Mouse (Mus musculus) adrenal gland, postnatal 4 days (tissue): ENCODE results near the gene Nexn. TPM values are rescaled to one million over a fixed set of nuclear protein-coding genes. Genes with fewer than 3 reads are reported as not detected.

Source experiments
- DNase-seq, 2 experiments: peaks; one replicate each; pipeline ENCODE4 v3.0.0; 2021 to 2022; ENCODE audit warnings: low spot score in 2 of 2, mixed read lengths in 2 of 2
- total RNA-seq, 2 experiments: library from RNA; stranded (reverse); gene quantifications; 2 replicates each; pipeline ENCODE4 v1.2.3; 2021

The Nexn gene
- total RNA-seq, 2 experiments from 2014 or later: 8.2 to 14.1 TPM

DNA sequence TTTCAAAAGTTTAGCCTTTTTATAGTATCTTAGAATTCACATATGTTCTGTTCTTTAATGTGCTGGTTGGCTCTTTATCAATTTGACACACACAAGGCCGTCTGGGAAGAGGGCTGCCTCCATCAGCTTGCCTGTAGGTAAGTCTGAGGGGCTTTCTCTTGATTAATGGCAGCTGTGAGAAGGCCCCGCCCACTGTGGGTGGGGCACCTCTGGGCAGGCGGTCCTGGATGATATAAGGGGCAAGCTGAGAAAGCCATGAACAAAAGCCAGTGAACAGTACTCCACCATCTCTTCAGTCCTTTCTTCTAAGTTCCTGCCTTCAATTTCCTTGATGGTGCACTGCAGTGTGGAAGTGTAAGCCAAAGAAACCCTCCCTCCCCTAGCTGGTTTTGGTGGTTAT lies 16.0 kb upstream of the Nexn start:
- no peak for DNase-seq

GRCm38 (mm10) chr3:152278431-152278830 lies 12.3 kb upstream of the Nexn start:
- DNase-seq: no peak

GRCm38 (mm10) chr3:152277912-152278311 lies 11.8 kb upstream of the Nexn start:
- DNase-seq: no peak

- no peak for DNase-seq
Observed at GRCm38 (mm10) chr3:152276935-152277334, 10.8 kb upstream of the Nexn start.

DNA sequence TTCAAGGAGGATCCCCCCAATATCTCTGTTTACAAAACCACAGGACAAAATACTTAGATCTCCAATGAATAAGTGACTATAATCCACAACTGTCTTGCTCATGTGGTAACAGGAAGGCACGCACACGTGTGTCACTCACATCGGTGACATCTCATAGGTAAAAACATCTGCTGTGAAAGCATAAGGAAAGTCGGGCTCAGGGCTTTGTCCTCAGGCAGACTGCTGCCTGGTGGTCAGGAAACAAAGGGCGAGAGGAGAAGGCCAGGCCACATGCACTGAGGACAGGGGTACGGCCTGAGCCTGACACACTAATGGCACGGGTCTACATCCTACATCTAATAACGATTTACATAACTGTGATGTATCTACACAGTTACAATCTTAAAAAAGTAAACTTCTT lies 8.9 kb upstream of the Nexn start:
- DNase-seq: no peak

DNA sequence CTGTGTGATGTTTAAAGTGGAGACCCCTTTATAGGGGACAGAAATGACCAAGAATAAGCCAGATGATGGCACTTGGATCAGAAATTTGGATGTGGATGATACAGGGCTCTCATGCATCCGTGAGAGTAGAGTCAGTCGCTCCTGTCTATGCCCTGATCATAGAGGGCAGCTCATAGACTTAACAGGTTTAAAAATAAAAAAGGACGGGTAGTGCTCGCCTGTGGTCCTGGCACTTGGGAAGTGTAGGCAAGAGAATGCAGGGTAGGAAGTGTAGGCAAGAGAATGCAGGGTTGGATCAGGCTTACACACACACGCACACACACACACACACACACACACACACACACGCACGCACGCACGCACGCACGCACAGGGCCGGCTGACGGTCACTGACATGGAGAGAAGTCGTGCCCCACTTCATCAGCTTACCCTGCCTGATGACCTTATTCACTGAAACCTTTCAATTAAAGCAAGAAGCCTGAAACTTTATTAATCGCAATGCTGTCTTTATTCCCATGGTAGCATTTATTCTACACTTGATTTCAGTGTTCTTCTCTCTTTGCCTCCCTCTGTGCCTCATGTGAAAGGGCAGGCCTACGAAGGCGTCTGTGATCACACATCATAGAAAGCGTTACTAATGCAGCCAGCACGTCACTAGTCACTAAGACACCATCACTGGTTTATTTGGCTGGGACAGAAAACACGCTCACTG lies 7.0 kb upstream of the Nexn start:
- DNase-seq: no peak

DNA sequence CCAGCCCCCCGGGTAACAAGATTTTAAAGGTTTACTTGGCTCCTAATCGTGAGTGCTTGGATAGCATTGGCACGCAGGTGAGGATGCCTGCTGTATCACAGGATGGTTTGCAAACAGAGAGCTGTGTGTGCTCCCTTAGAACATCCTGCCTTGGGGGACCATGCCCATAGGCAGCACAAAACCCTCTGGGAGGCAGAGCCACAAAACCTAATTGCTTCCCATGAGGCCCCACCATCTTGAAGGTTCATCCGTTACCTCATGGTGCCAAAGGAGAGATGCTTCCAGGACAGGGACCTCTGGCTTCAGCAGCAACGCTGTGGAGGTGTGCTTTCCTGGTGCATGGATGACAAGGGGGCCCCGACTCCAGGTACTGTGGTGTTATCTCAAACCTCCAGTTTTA lies 5.7 kb upstream of the Nexn start:
- DNase-seq: no peak

DNA sequence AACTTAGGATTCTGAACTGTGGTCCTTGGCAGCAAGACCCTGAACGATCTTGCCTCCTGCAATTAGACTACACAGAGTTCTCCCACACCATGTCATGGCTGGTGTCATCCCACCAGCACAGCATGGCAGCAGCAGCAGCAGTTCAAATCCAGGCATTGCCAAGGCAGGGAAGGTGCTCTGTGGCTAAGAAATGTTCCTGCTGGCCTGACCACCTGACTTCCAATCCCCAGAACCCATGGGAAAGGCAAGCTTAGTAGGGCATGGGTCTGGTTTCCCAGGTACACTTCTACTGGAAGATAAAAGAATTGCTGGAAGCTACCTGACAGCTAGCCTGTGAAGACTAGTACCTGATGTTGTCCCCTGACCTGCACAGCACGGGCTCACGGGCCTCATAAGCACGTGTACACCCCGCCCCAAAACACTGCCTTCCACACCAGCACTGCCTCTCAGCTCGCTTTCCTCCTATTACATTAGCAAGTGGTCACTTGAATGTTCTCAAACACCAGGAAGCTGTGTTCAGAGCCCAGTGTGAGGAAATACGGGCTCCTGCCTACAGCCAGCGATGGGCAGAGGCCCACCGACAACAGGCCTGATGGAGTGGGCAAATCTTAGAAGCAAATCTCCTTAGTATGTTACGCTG lies 5.0 kb upstream of the Nexn start:
- DNase-seq: no peak

DNA sequence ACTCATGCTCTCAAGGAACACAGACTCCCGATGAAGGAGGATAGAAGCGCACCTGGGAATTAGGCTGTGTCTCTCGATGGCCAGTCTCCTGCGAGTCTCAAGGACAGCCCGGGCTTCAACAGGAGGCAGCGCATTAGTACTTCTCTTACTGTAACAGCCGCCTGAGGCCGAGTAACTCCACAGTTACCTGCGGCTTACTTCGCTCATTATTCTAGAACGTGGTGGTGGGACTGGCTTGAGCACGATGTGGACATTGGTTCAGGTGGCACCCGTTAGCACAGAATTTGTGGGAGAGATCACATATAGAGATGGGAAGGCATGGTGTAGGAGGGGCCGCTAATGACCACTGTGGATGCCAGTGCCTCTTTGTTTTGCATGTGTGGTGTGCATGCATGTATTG lies 1.9 kb upstream of the Nexn start:
- DNase-seq: no peak

DNA sequence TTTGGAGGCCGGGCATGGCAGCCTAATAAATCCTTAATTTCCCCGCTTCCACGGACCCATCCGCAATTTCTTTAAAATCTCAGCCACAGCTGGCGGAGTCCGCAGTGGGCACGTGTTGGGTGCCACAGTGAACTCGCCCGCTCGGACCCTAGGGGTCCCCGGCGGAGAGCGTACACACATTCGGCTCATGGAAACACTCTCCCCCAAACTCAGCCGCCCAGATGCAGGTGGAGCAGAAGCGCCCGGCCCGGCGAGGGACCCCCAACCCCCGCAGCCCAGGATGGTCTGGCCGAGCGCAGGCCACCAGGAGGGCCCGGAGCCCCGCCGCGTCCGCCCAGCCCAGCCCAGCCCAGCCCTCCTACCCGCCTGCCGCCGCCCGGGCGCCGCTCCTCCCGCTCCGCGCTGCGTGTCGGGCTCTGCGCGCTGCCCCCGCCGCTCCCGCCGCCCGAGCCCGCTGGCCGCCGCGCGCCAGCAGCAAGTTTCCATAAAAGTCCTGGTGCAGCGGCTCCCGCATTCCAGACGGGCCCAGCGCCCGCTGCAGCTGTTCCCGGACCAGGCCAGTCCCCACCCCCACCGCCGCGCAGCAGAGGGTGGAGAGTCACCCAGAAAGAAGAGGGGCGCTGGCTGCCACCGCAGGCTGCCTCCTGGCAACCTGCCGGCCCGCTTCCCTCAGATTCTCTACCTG lies 657 bp downstream of the Nexn start:
- DNase-seq: peak; percentile 16 to 18

GRCm38 (mm10) chr3:152264830-152265229 lies 1.3 kb downstream of the Nexn start:
- DNase-seq: no peak

DNA sequence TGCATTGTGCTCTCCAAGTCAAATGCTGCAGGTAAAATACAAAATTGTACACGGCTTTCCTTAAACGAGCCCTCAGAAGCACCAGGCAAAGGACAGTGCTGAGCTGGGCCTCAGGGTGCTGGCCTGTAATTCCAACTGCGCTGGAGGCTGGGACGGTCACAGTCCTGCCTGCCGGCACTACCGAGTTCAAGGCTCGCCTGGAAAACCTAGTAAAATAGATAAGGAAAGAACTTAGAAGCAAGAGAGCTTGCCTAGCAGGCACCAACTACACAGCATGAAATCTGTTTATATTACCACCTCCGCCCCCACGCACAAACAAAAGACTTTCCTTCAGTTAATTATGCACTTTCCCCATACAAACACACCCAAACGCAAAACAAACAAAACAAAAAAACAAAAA lies 1.8 kb downstream of the Nexn start:
- DNase-seq: no peak

GRCm38 (mm10) chr3:152261948-152262347 lies 4.2 kb downstream of the Nexn start:
- no peak for DNase-seq

GRCm38 (mm10) chr3:152261436-152261835 lies 4.7 kb downstream of the Nexn start:
- DNase-seq: no peak

- DNase-seq: no peak
Observed at GRCm38 (mm10) chr3:152260362-152260761, 5.8 kb downstream of the Nexn start.

DNA sequence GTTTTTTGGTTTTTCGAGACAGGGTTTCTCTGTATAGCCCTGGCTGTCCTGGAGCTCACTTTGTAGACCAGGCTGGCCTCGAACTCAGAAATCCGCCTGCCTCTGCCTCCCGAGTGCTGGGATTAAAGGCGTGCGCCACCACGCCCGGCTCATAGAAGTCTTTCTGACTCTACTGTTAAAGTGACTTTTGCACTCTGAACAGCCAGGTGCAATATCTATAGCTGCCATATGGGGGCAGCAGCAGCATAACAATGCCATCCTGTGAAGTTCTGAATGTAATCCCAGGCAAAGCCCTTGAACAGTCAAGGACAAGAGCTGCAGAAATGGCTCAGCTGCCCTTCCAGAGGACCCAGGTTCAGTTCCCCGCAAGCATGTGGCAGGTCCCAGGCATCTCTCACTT lies 6.7 kb downstream of the Nexn start:
- DNase-seq: peak; percentile 45 to 66

DNA sequence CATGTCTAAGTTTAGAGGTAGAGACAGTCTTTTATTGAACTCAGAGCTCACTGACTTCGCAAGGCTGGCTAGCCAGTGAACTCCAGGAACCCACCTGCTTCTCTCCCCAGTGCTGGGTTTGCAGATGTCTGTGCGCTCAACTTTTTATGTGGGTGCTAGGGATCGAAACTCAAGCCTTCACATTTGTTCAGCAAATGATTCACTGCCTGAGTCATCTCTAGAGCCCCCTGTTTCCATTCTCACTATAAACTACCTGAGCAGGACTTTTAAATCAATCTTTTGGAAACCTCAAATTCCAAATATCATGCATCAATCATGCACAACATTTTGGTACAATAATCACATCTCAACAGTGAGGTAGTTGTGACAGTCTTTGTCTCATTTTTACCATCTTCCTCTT lies 8.6 kb downstream of the Nexn start:
- no peak for DNase-seq

GRCm38 (mm10) chr3:152250487-152250886 lies 15.7 kb downstream of the Nexn start:
- no peak for DNase-seq

DNA sequence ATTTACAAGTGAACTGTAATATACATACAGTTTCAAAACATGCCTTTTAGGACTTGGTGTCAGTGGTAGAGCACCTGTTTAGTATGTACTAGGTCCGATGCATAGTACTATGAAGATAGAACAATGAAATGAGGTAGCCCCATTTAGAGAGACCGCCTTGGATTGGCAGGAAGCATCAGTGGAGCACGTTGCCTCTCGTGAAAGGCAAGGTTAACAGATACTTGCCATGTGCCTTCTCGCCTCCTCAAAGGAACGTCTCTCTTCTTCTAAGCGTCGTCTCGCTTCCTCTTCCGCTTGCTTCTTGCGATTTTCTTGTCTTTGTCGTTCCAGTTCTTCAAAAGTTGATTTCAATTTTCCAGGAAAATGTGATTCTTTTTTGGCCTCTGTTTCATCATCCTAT lies 18.4 kb downstream of the Nexn start:
- DNase-seq: no peak

DNA sequence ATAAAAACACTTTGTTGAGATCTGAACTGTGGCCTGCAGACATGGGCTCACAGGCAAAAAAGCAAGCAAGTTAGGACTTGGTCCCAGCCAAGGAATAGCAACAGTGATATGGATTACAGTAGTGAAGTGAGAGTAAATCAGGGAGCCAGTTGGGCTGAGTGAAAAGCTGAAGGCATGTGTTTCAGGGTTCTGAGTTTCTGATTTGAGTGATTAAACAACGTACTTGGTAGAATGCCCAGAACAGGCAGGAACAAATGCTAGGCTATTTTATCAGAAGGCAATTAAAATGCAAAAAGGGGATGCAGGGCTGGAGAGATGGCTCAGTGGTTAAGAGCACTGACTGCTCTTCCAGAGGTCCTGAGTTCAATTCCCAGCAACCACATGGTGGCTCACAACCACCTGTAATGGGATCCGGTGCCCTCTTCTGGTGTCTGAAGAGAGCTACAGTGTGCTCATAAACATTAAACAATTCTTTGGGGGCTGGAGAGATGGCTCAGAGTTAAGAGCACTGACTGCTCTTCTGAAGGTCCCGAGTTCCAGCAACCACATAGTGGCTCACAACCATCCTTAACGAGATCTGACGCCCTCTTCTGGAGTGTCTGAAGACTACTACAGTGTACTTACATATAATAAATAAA lies 20.8 kb downstream of the Nexn start:
- DNase-seq: no peak

DNA sequence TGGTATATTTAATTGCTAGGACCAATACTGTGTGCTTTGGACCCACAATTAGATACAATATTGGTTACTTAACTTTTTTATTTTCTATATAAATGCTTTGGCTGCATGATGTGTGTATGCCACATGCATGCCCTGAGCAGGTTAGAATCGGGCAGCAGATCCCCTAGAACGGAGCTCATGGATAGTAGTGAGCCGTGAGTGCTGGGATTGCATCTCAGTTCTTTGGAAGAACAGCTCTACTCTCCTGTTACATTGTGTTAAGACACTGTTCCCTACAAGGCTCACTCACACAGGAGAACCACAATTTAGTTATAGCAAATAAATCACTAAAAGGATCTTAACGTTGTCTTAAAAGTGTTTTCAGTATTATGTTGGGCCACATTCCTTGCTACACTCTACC lies 22.8 kb downstream of the Nexn start:
- no peak for DNase-seq

GRCm38 (mm10) chr3:152241098-152241497 lies 25.1 kb downstream of the Nexn start:
- DNase-seq: no peak
